Mouse (Mus musculus): ENCODE data around the gene Tmem131. TPM values are rescaled to one million over a fixed set of nuclear protein-coding genes. Genes with fewer than 3 reads are reported as not detected.

The Tmem131 gene
- polyA plus RNA-seq, 1 experiment from 2014 or later = 13.8 TPM

Other genes with a start within 250 kb of the Tmem131 start
- not detected in 2 replicates for gene 4933424G06Rik, start 233.5 kb downstream of the Tmem131 start, polyA plus RNA-seq (2016; fragmentation: Nextera tagmentation; extraction: Ambion mirVana)
- gene Actr1b, start 229.2 kb downstream of the Tmem131 start, polyA plus RNA-seq (2016; fragmentation: Nextera tagmentation; extraction: Ambion mirVana) = 155 and 156 TPM in 2 replicates
- gene Zap70, start 181.9 kb downstream of the Tmem131 start, polyA plus RNA-seq (2016; fragmentation: Nextera tagmentation; extraction: Ambion mirVana) = 0.36 TPM in 1 of 2 replicates, not detected in the other
- 0.23 and 0.31 TPM in 2 replicates for gene Vwa3b, start 82.9 kb upstream of the Tmem131 start, polyA plus RNA-seq (2016; fragmentation: Nextera tagmentation; extraction: Ambion mirVana)